Mouse (Mus musculus): Measurements from ENCODE around the gene Tnfaip1. TPM values are rescaled to one million over a fixed set of nuclear protein-coding genes. Genes with fewer than 3 reads are reported as not detected.

The Tnfaip1 gene
- total and polyA plus RNA-seq, 3 experiments = 19.5 to 44.9 (median 24.6) TPM

DNA sequence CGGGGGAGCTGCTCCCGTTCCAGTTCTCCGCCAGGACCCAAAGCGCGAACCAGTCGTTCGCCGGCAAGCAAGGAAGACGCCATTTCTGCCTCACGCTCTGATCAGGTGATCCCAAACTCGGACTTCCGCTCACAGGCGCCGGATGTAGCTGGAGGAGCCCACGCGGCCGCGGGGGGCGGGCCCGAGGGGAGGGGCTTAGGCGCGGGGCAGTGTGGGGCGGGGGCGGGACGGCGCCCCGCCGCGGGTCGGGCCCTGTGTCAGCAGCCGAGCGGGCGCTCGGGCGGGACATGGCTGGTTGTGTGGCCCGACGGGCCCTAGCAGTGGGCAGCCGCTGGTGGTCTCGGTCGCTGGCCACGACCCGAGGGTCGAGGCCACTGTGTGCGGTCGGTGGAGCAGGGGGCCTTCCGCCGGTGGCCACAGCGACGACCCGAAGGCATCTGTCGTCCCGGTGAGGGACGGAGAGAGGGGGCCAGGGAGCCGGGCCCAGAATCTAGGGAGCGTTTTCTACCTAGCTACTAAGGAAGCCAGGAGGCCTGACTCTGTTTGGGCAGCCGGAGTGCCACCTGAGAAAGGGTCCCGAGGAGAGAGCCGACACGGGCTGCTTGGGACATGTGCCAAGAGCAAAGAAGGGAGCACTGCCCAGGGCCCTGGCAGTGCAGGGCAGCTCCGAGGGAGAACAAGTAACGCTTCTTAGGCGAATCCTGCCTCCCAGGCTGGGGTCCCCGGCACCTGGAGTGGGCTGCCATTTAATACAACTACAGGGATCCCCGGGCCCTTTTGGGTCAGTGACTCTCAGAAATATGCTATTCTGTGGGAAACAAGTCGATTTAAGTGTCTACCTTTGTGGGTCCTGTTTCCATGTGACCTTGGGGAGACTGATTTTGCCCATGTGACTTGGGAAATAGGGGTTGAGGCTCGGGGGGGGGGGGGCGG lies 23.8 kb downstream of the Tnfaip1 start, which contains the start of the genes Tmem199 and Poldip2 (continued):
- no peak for TF ChIP-seq ZC3H11A (IDR thresholded peaks at IDR 0.05; ENCODE audit: low read depth, low read length)

DNA sequence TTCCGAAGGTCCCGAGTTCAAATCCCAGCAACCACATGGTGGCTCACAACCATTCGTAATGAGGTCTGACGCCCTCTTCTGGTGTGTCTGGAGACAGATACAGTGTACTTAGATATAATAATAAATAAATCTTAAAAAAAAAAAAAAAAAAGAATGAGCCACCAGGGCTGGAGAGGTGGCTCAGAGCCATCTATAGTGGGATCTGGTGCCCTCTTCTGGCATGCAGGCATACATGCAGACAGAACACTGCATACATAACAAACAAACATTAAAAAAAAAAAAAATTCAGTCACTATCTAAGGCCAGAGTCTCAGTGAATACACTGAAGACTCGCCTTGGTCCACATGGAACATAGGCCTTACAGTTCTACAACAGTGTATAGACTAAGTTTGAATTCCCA lies 27.0 kb downstream of the Tnfaip1 start:
- Histone ChIP-seq H3K4me2 (ENCODE audit: insufficient read depth, low read depth, poor library complexity, severe bottlenecking) (no peak overlapping the region), H3K9ac (ENCODE audit: insufficient read depth, low read depth) (no peak overlapping the region), H3K9me3 (replicated peaks; ENCODE audit: low read length) (no peaks in the 10 kb centered on the region), H3K4me3 (replicated peaks in 1 of 3; ENCODE audit: low read depth in 2 of 3, low read length in 2 of 3, poor library complexity in 1 of 3) (no peak overlapping the region), H3K36me3 (replicated peaks in 1 of 2; ENCODE audit: control insufficient read depth in 1 of 2, insufficient read depth in 1 of 2, low read length in 1 of 2) (peaks cover 41 to 65% of the 10 kb centered on the region in 2 experiments), H3K79me2 (replicated peaks; ENCODE audit: control insufficient read depth, extremely low read depth, insufficient read depth, poor library complexity, severe bottlenecking) (peaks cover 25% of the 10 kb centered on the region), H3K27ac (ENCODE audit: insufficient read depth, low read depth) (no peak overlapping the region), H3K27me3 (replicated peaks) (no peaks in the 10 kb centered on the region), H3K4me1 (ENCODE audit: control insufficient read depth in 1 of 2, insufficient read depth in 2 of 2) (peaks cover 0 to 21% of the 10 kb centered on the region in 2 experiments; a peak in 2 of 4 replicates)
- dilution Hi-C loops (cut with MboI; ENCODE audit: extremely low pct_ligation_motif_present, extremely low pct_unique_long_range_greater_than_20kb, low sequenced_read_pairs) = no loop called here
- DNase-seq (ENCODE audit: extremely low read depth) = peak; percentile 69
- TF ChIP-seq CTCF (conservative IDR thresholded peaks at IDR 0.05 in 1 of 2, IDR thresholded peaks at IDR 0.05 in 1 of 2; ENCODE audit: low read depth in 2 of 2, low read length in 2 of 2) (peak; percentile 42 to 72; a peak in 3 of 4 replicates), CHD1 (IDR thresholded peaks at IDR 0.05; ENCODE audit: low read depth, low read length) (no peak), SMC3 (IDR thresholded peaks at IDR 0.05; ENCODE audit: low read depth, low read length) (peak; percentile 54), RAD21 (IDR thresholded peaks at IDR 0.05; ENCODE audit: low read depth, low read length) (peak; percentile 46), ZNF384 (IDR thresholded peaks at IDR 0.05; ENCODE audit: low read depth, low read length) (peak; percentile 92)
- in situ Hi-C loops (cut with MboI; ENCODE audit: low pct_ligation_motif_present, low pct_unique_long_range_greater_than_20kb, low sequenced_read_pairs) = no loop called here

DNA sequence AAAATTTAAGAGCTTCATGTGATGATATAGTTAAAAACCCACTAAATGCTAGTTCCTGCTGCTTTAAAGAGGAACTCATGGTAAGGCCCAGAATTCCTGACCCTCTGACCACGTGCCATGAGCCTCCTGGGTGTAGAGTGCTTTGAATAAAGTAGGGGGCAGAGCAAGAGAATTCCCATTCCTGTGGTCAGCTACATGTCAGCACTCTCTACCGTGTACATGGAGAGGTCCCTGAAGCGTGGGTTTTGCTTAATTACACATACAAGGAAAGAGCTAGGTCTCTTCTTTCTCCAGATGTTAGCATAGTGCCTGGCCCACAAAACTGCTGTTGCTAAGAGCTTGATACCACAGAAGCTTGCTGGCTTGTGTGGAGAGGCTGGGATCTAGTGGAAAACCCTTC lies 30.7 kb downstream of the Tnfaip1 start:
- H3K4me1 ChIP-seq (ENCODE audit: control insufficient read depth in 1 of 2, insufficient read depth in 2 of 2) = no peaks in the 10 kb centered on the region; a peak in 1 of 4 replicates
- no peak for DNase-seq (ENCODE audit: extremely low read depth)
- dilution Hi-C loops (cut with MboI; ENCODE audit: extremely low pct_ligation_motif_present, extremely low pct_unique_long_range_greater_than_20kb, low sequenced_read_pairs) (no loop called here), in situ Hi-C loops (cut with MboI; ENCODE audit: low pct_ligation_motif_present, low pct_unique_long_range_greater_than_20kb, low sequenced_read_pairs) (no loop called here)
- peaks cover 3% of the 10 kb centered on the region for H3K27me3 ChIP-seq (replicated peaks)
- H3K4me2 ChIP-seq (ENCODE audit: insufficient read depth, low read depth, poor library complexity, severe bottlenecking) = no peak overlapping the region
- TF ChIP-seq POLR2AphosphoS2 (IDR thresholded peaks at IDR 0.05; ENCODE audit: low read depth, low read length) (0 out of 2 replicates have a peak, but pooled peaks have one; percentile 18), POLR2A (IDR thresholded peaks at IDR 0.05; ENCODE audit: low read depth, low read length) (0 out of 2 replicates have a peak, but pooled peaks have one; percentile 7), USF2 (conservative IDR thresholded peaks at IDR 0.05; ENCODE audit: low read depth, low read length) (no peak)
- H3K79me2 ChIP-seq (replicated peaks; ENCODE audit: control insufficient read depth, extremely low read depth, insufficient read depth, poor library complexity, severe bottlenecking) = no peaks in the 10 kb centered on the region
- no peak overlapping the region for H3K27ac ChIP-seq (ENCODE audit: insufficient read depth, low read depth)
- no peak overlapping the region for H3K9ac ChIP-seq (ENCODE audit: insufficient read depth, low read depth)
- no peaks in the 10 kb centered on the region for H3K9me3 ChIP-seq (replicated peaks; ENCODE audit: low read length)
- H3K36me3 ChIP-seq (replicated peaks in 1 of 2; ENCODE audit: control insufficient read depth in 1 of 2, insufficient read depth in 1 of 2, low read length in 1 of 2) = peaks cover 41 to 73% of the 10 kb centered on the region in 2 experiments
- H3K4me3 ChIP-seq (replicated peaks in 1 of 3; ENCODE audit: low read depth in 2 of 3, low read length in 2 of 3, poor library complexity in 1 of 3) = no peak overlapping the region
